Mouse (Mus musculus) liver, postnatal 0 days (tissue): ENCODE measurements around the gene Kif28.

Experiments used
- CTCF ChIP-seq: sonication (generic); IDR thresholded peaks from 2 replicates; pipeline ENCODE4 v1.5.1; 2016; ENCODE audit warnings: antibody characterized with exemption, low read depth
- EP300 ChIP-seq: IDR thresholded peaks from 2 replicates; pipeline ENCODE4 v1.6.1; 2016; ENCODE audit warnings: antibody characterized with exemption, low read depth, mild to moderate bottlenecking

DNA sequence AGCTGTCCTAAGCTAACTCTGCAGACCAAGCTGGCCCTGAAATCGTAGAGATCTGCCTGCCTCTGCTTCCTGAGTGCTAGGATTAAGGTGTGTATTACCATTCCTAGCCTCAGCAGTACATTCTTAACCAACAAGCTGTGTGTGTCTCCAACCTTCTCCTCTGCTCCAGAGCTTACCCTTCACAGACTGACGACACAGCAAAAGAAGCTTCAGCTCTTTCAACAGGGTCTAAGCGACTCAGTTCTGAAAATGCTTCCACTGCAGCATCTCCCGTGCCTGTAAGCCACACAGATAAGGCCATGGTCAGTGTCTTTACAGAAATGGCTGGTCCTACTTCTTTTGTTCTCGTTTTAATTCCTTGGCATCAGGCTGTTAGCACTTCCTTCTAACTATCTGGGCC lies 15.0 kb upstream of the Kif28 start:
- no peak for TF ChIP-seq EP300
- no peak for TF ChIP-seq CTCF
